Mouse (Mus musculus): Measurements from ENCODE around the gene Pp2d1.

DNA sequence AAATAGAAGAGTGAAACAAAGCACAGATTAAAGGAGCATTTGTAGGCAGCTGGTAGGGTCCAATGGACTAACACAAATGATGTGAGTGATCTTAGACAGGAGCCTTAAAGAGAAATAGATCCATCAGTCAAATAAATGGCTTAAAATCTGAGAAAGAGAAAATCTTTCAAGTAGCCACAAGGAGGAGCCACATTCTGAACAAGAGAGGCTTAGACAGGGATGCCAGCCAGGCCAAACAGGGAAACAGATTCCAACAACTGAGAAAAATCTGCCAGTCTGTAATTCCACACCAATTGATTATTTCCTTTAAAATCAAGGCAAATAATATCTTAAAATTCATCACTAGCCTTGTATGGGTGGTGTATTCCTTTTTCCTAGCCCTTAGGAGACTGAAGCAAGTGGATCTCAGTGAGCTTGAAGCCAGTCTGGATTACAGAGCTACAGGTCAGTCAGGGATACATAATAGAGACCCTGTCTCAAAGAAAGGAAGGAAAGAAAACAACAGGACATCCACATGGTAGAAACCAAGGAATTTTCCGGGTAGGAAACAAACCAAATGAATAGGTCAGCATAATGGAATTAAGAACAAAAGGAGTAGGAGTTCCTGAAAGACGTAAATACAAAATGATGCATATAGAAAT lies 26.8 kb downstream of the Pp2d1 start:
- TF ChIP-seq MYOG (IDR thresholded peaks at IDR 0.05; ENCODE audit: control insufficient read depth, extremely low read depth, insufficient read length) (no peak), CTCF (IDR thresholded peaks at IDR 0.05; ENCODE audit: control insufficient read depth, insufficient read depth, insufficient read length) (no peak)
